In the genomic region with DNA sequence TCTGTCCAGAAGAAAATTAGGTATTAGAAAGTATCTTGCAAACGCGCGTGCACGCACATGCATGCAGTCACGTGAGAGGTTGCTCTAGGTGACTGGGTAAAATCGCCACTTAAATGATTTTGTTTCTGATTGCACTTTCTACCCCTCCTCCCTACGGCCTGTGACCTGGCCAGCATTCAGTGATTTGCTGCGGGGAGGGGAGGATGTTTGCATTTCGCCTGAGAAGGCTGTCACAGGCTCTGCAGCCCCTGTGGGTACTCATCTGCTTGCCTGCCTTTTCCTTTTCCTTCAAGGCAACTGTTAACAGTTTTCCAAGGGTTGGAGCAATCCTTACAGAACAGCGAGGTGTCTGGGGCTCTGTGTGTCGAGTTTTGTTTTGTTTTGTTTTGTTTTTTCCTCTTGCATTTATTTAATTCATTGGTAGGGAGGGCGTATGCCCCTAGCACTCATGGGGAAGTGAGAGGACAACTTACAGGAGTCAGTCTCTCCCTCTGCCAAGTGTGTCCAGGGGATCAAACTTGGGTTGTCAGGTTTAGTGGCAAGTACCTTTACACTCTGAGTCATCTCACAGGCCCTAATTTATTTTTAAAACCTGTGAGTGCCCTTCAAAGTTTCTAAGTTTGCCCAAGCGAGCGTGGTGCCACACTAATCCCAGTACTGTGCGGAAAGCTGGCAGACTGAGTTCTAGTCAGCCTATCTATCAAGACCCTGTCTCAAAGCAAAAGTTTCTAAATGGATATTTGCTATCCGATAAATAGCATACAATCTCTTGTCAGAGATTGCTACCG, we compare ENCODE assay signal across 15 mouse cellular contexts. TPM values are rescaled to one million over a fixed set of nuclear protein-coding genes. Genes with fewer than 3 reads are reported as not detected.
DNase-seq lines count a peak whose midpoint lies in the region; ATAC-seq and TF ChIP-seq lines count a peak whose summit lies in the region.
"Had no signal": no experiment of that assay in that cellular context is flagged by ENCODE, and none has a peak within 500 bp of the region (broad histone marks: within the 10 kb centered on the region; RNA-seq: fewer than 3 reads in every experiment).

No protein-coding gene starts in this region.

- H3K27ac ChIP-seq in heart, embryonic 11.5 days (ENCODE audit: low read depth, low read length), result no peak overlapping the region
- no peak overlapping the region for H3K27ac ChIP-seq in lung, embryonic 14.5 days (ENCODE audit: low read depth)
- no peak overlapping the region for H3K27ac ChIP-seq in embryonic facial prominence, embryonic 13.5 days
- peak overlapping the region; percentile 42; the same call in 1 of the 2 replicates for H3K27ac ChIP-seq in limb, embryonic 12.5 days
- H3K27ac ChIP-seq: forebrain, embryonic 12.5 days; layer of hippocampus, adult 2 months; midbrain, embryonic 15.5 days had no signal

- H3K4me2 ChIP-seq in heart, embryonic 11.5 days, result no peak overlapping the region
- H3K4me2 ChIP-seq in lung, embryonic 14.5 days, result peak overlapping the region; percentile 23; the same call in 1 of the 2 replicates
- peak overlapping the region; percentile 42 for H3K4me2 ChIP-seq in embryonic facial prominence, embryonic 13.5 days
- no peak overlapping the region for H3K4me2 ChIP-seq in limb, embryonic 12.5 days
- H3K4me2 ChIP-seq: forebrain, embryonic 12.5 days; midbrain, embryonic 15.5 days had no signal

- H3K4me3 ChIP-seq in heart, embryonic 11.5 days (ENCODE audit: low read depth, low read length), result no peak overlapping the region
- no peak overlapping the region for H3K4me3 ChIP-seq in lung, embryonic 14.5 days (ENCODE audit: low read depth, low read length)
- H3K4me3 ChIP-seq in embryonic facial prominence, embryonic 13.5 days, result no peak overlapping the region
- H3K4me3 ChIP-seq in limb, embryonic 12.5 days (replicated peaks), result no peak overlapping the region
- H3K4me3 ChIP-seq: forebrain, embryonic 12.5 days; layer of hippocampus, adult 2 months; midbrain, embryonic 15.5 days had no signal

- H3K27me3 ChIP-seq in heart, embryonic 11.5 days (ENCODE audit: control insufficient read depth, insufficient read depth, low read length), result no peaks in the 10 kb centered on the region
- no peaks in the 10 kb centered on the region for H3K27me3 ChIP-seq in lung, embryonic 14.5 days (ENCODE audit: insufficient read depth, low read length)
- peaks cover 16% of the 10 kb centered on the region; the same call in 1 of the 2 replicates for H3K27me3 ChIP-seq in embryonic facial prominence, embryonic 13.5 days
- H3K27me3 ChIP-seq in limb, embryonic 12.5 days, result no peaks in the 10 kb centered on the region
- H3K27me3 ChIP-seq: forebrain, embryonic 12.5 days; midbrain, embryonic 15.5 days had no signal

- ATAC-seq in heart, embryonic 11.5 days (replicated peaks; ENCODE audit: insufficient number of reproducible peaks, low FRiP score, low TSS enrichment), result no peak
- no peak for ATAC-seq in lung, embryonic 14.5 days (ENCODE audit: insufficient read depth)
- no peak for ATAC-seq in embryonic facial prominence, embryonic 13.5 days (ENCODE audit: insufficient number of reproducible peaks, insufficient read depth, low FRiP score, low TSS enrichment, low read depth)
- ATAC-seq in limb, embryonic 12.5 days (ENCODE audit: insufficient number of reproducible peaks, insufficient read depth, low FRiP score, low TSS enrichment, low read depth), result no peak; the same call in 1 of the 2 replicates
- ATAC-seq: hindbrain, embryonic 16.5 days; midbrain, embryonic 15.5 days had no signal

- H3K9ac ChIP-seq in heart, embryonic 11.5 days (ENCODE audit: low read depth, low read length), result no peak overlapping the region
- no peak overlapping the region for H3K9ac ChIP-seq in lung, embryonic 14.5 days
- no peak overlapping the region for H3K9ac ChIP-seq in embryonic facial prominence, embryonic 13.5 days
- H3K9ac ChIP-seq in limb, embryonic 12.5 days (replicated peaks), result no peak overlapping the region
- H3K9ac ChIP-seq: forebrain, embryonic 12.5 days; midbrain, embryonic 15.5 days had no signal

- 46% methylated on average over 17 of the region's 17 CpGs for WGBS in heart, embryonic 11.5 days (ENCODE audit: insufficient replicate concordance)
- WGBS in lung, embryonic 14.5 days, result 34% methylated on average over 17 of the region's 17 CpGs
- 30% methylated on average over 17 of the region's 17 CpGs for WGBS in embryonic facial prominence, embryonic 13.5 days
- WGBS in limb, embryonic 12.5 days, result 50% methylated on average over 17 of the region's 17 CpGs

- no peaks in the 10 kb centered on the region for H3K9me3 ChIP-seq in heart, embryonic 11.5 days (replicated peaks; ENCODE audit: control insufficient read depth, low read length)
- H3K9me3 ChIP-seq in lung, embryonic 14.5 days (ENCODE audit: low read depth, low read length), result no peaks in the 10 kb centered on the region
- H3K9me3 ChIP-seq in embryonic facial prominence, embryonic 13.5 days, result no peaks in the 10 kb centered on the region
- no peaks in the 10 kb centered on the region for H3K9me3 ChIP-seq in limb, embryonic 12.5 days
- H3K9me3 ChIP-seq: forebrain, embryonic 12.5 days; midbrain, embryonic 15.5 days had no signal

- peak; percentile 23 to 27 for DNase-seq in heart, adult 9 months (ENCODE audit: low spot score in 2 of 2)
- peak; percentile 22 for DNase-seq in lung, embryonic 14.5 days
- DNase-seq in lung, postnatal 10 days, result no peak
- no peak for DNase-seq in ovary, postnatal 36 days (ENCODE audit: low spot score)
- no peak for DNase-seq in layer of hippocampus, adult 9-11 months
- DNase-seq: B cell, adult 2 months; lung, postnatal 4 days; thymus, postnatal 4 days had no signal

- peaks cover 10% of the 10 kb centered on the region for H3K4me1 ChIP-seq in heart, embryonic 11.5 days (ENCODE audit: control insufficient read depth, insufficient read depth, low read length)
- H3K4me1 ChIP-seq in lung, embryonic 14.5 days (ENCODE audit: insufficient read depth), result peaks cover 3% of the 10 kb centered on the region
- H3K4me1 ChIP-seq in embryonic facial prominence, embryonic 13.5 days, result peaks cover 30% of the 10 kb centered on the region
- H3K4me1 ChIP-seq in limb, embryonic 12.5 days (replicated peaks), result peaks cover 24% of the 10 kb centered on the region

- no peak for TF ChIP-seq CTCF in lung, embryonic 14.5 days (IDR thresholded peaks at IDR 0.05; ENCODE audit: low read depth)

- H3K36me3 ChIP-seq in heart, embryonic 11.5 days (ENCODE audit: control insufficient read depth, insufficient read depth, low read length), result no peaks in the 10 kb centered on the region
- H3K36me3 ChIP-seq in lung, embryonic 14.5 days (ENCODE audit: insufficient read depth), result no peaks in the 10 kb centered on the region
- no peaks in the 10 kb centered on the region for H3K36me3 ChIP-seq in embryonic facial prominence, embryonic 13.5 days
- no peaks in the 10 kb centered on the region for H3K36me3 ChIP-seq in limb, embryonic 12.5 days
- H3K36me3 ChIP-seq: forebrain, embryonic 12.5 days; midbrain, embryonic 15.5 days had no signal

RNA-seq across cellular contexts. Expression of a gene that starts 47.2 kb away (rescaled TPM):
- 51.1 and 54.2 TPM in 2 replicates for polyA plus RNA-seq in heart, embryonic 11.5 days (2014; fragmentation: Nextera tagmentation; extraction: Ambion mirVana)
- 49.9 and 53.6 TPM in 2 replicates for polyA plus RNA-seq in lung, embryonic 14.5 days (2014; fragmentation: Nextera tagmentation; extraction: Ambion mirVana)
- 54.3 and 54.8 TPM in 2 replicates for polyA plus RNA-seq in embryonic facial prominence, embryonic 13.5 days (2015; fragmentation: Nextera tagmentation; extraction: Ambion mirVana)
- polyA plus RNA-seq in limb, embryonic 12.5 days (2016; fragmentation: Nextera tagmentation; extraction: Ambion mirVana), result 64.1 and 67.1 TPM in 2 replicates

Comparison
In these comparisons a context has a peak if more than half of its experiments do, and no peak if none do; other contexts are left out.
1. DNase-seq: peak in heart, adult 9 months (2 of 2) and lung, embryonic 14.5 days (single experiment); none in lung, postnatal 10 days (single experiment), ovary, postnatal 36 days (single experiment) and layer of hippocampus, adult 9-11 months (single experiment).
2. H3K4me2 ChIP-seq: peak in lung, embryonic 14.5 days (single experiment) and embryonic facial prominence, embryonic 13.5 days (single experiment); none in heart, embryonic 11.5 days (single experiment) and limb, embryonic 12.5 days (single experiment).